Mouse (Mus musculus) stomach, postnatal 0 days (tissue): ENCODE results near the gene Tesk2. TPM values are rescaled to one million over a fixed set of nuclear protein-coding genes. Genes with fewer than 3 reads are reported as not detected.

Experiments
- ATAC-seq: fragments of 200-750 bp; cut with Nextera tagmentation; 2 replicates; pipeline ENCODE4 v1.8.0; 2017; ENCODE audit not compliant: low FRiP score, low TSS enrichment
- DNase-seq: peaks from one replicate; pipeline ENCODE4 v3.0.0-alpha.2; 2016; ENCODE audit warnings: low spot score
- H3K27ac ChIP-seq: fragments of 300-500 bp; sonication (generic); replicated peaks from 2 replicates; pipeline ENCODE4 v1.5.1; 2014; ENCODE audit warnings: mild to moderate bottlenecking, control low read depth
- H3K27me3 ChIP-seq: fragments of 300-500 bp; sonication (generic); 2 replicates; pipeline ENCODE4 v1.6.1; 2014; ENCODE audit warnings: low read length; ENCODE audit not compliant: control insufficient read depth, insufficient read depth
- H3K36me3 ChIP-seq: fragments of 300-500 bp; sonication (generic); 2 replicates; pipeline ENCODE4 v1.6.1; 2014; ENCODE audit warnings: low read length, mixed read lengths; ENCODE audit not compliant: control insufficient read depth, insufficient read depth
- H3K4me1 ChIP-seq: fragments of 300-500 bp; sonication (generic); replicated peaks from 2 replicates; pipeline ENCODE4 v1.6.1; 2014; ENCODE audit warnings: antibody characterized with exemption; ENCODE audit not compliant: control insufficient read depth, insufficient read depth
- H3K4me2 ChIP-seq: fragments of 300-500 bp; sonication (generic); replicated peaks from 2 replicates; pipeline ENCODE4 v1.6.1; 2014; ENCODE audit warnings: low read depth, mild to moderate bottlenecking, control low read depth, moderate library complexity
- H3K4me3 ChIP-seq: fragments of 300-500 bp; sonication (generic); 2 replicates; pipeline ENCODE4 v1.5.1; 2014; ENCODE audit warnings: low read depth, low read length, control low read depth
- H3K9ac ChIP-seq: fragments of 300-500 bp; sonication (generic); 2 replicates; pipeline ENCODE4 v1.6.1; 2014; ENCODE audit warnings: mild to moderate bottlenecking, low read length, control low read depth, mixed read lengths
- H3K9me3 ChIP-seq: fragments of 300-500 bp; sonication (generic); 2 replicates; pipeline ENCODE4 v1.6.1; 2016; ENCODE audit warnings: low read length; ENCODE audit not compliant: control insufficient read depth
- CTCF ChIP-seq: IDR thresholded peaks from 2 replicates; pipeline ENCODE4 v1.5.1; 2016; ENCODE audit warnings: antibody characterized with exemption, low read depth, mild to moderate bottlenecking, moderate library complexity
- EP300 ChIP-seq: optimal IDR thresholded peaks from 2 replicates; pipeline ENCODE3; 2016; ENCODE audit warnings: antibody characterized with exemption
- WGBS: fragments of 180-500 bp; shearing (Covaris S2); extraction: QIAGEN DNeasy Blood & Tissue Kit; methylation state at CpG from one replicate; pipeline ENCODE4 v1.1.7; 2014; 5-methylcytosine and 5-hydroxymethylcytosine counted together
- polyA plus RNA-seq: library from polyadenylated mRNA; unstranded; fragments of >200 nt; fragmentation: Nextera tagmentation; extraction: Ambion mirVana; gene quantifications from 2 replicates; pipeline ENCODE4 v1.2.1, GENCODE M21; 2015

The Tesk2 gene
- polyA plus RNA-seq, 1 experiment from 2014 or later = 2.3 TPM

DNA sequence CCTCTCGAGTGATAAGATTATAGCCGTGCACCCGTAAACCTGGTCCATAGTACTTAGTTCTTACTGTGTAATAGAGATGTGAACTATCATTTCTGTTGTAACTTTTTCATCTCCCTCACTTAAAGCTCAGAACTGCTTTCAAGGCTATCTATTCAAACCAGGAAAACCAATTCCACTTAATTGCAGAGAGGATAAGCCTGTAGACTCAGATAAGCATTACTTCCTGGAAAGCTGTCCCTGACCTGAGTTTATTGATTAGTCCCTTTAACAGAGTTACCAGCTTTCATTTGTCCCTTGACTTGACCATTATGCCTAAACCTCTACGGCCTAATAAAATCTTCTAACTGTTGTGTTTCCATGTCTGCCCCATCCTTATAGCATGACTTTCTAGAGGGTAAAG lies 36.8 kb upstream of the Tesk2 start:
- peaks cover 3% of the 10 kb centered on the region; the same call in 1 of the 2 replicates for H3K4me1 ChIP-seq
- no peak for DNase-seq
- ATAC-seq = no peak
- H3K9me3 ChIP-seq = no peaks in the 10 kb centered on the region
- no peaks in the 10 kb centered on the region for H3K27me3 ChIP-seq
- no peak overlapping the region for H3K4me2 ChIP-seq
- no peak for TF ChIP-seq EP300
- no peak for TF ChIP-seq CTCF
- H3K27ac ChIP-seq = no peak overlapping the region
- no peak overlapping the region for H3K4me3 ChIP-seq
- H3K9ac ChIP-seq = no peak overlapping the region
- 70% methylated on average over 4 of the region's 4 CpGs for WGBS
- H3K36me3 ChIP-seq = 0 out of 2 replicates have a peak, but pooled peaks cover 4% of the 10 kb centered on the region

DNA sequence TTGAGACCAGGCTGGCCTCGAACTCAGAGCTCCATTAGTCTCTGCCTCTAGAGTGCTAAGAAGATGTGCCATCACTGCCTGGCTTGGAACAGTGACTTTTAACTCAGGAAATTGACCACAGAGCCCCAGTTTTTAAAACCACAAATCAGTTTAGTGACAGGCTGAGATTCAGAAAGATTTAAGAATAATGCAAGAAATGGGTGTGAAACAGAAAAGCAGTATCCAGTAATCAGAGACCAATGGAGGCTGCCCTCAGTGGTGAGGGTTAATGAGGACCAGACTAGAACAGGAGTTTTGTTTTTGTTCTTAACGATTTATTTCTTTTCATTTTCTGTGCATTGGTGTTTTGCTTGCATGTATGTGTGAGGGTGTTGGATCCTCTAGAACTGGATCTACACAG lies 36.1 kb upstream of the Tesk2 start:
- Histone ChIP-seq H3K4me2 (peak overlapping the region; percentile 56; the same call in 1 of the 2 replicates), H3K36me3 (0 out of 2 replicates have a peak, but pooled peaks cover 7% of the 10 kb centered on the region), H3K9me3 (no peaks in the 10 kb centered on the region), H3K27ac (peak overlapping the region; percentile 99), H3K9ac (peak overlapping the region; percentile 85; the same call in 1 of the 2 replicates), H3K4me1 (peaks cover 3% of the 10 kb centered on the region; the same call in 1 of the 2 replicates), H3K27me3 (no peaks in the 10 kb centered on the region), H3K4me3 (no peak overlapping the region)
- 76% methylated on average over 2 of the region's 2 CpGs for WGBS
- DNase-seq = no peak
- TF ChIP-seq CTCF (no peak), EP300 (no peak)
- ATAC-seq = no peak

DNA sequence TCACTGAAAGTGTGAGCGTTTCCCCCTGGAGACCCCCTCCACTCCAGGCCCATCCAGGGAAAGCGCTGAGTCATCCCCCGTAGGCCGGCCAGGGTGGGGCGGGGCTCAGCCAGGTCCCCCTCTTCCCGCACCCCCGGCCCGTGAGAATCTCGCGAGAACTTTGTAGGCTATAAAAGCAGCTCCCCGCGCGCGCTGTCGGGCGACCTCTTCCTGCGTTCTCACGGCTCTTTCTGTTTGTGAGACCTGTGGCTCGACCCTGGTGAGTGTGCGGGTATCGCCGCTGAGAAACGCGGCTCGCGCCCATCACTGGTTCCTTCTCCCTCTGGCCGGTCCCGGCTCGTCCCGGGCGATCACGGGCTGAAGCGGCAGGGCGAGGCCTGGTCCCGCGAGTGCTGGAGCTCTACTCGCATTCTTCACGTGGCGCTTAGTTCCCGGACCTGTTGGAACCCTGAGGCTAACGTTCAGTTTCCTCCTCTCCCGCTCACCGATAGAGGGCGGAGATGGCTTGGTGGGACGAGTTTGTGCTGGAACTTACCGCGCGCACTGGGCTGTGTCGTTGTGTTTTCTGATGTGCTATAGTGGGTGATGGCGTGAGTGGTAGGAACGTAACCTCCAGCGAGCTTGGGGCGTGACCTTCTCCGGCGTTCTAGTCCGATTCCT lies 35.2 kb upstream of the Tesk2 start, which contains the start of gene Prdx1:
Gene Prdx1 (plus strand): TSS at position 143 of the 660 bp plus-strand sequence.
- peak within 1 kb of the TSS; percentile 85 for H3K9ac ChIP-seq
- TF ChIP-seq CTCF = peak; percentile 89
- peak; percentile 99 for TF ChIP-seq EP300
- peak within 1 kb of the TSS; percentile 99 for H3K27ac ChIP-seq
- H3K4me3 ChIP-seq = peak within 1 kb of the TSS; percentile 71
- ATAC-seq = peak; percentile 93
- 0 out of 2 replicates have a peak, but pooled peaks cover 7% of the 10 kb centered on the region for H3K36me3 ChIP-seq
- peaks cover 3% of the 10 kb centered on the region; the same call in 1 of the 2 replicates for H3K4me1 ChIP-seq
- H3K27me3 ChIP-seq = no peaks in the 10 kb centered on the region
- WGBS = under 1% methylated on average over 56 of the region's 56 CpGs
- H3K9me3 ChIP-seq = no peaks in the 10 kb centered on the region
- DNase-seq = peak; percentile 96
- peak within 1 kb of the TSS; percentile 56 for H3K4me2 ChIP-seq

GRCm38 (mm10) chr4:116687041-116687440 lies 33.7 kb upstream of the Tesk2 start:
- TF ChIP-seq EP300 = no peak
- no peak for TF ChIP-seq CTCF
- peaks cover 3% of the 10 kb centered on the region; the same call in 1 of the 2 replicates for H3K4me1 ChIP-seq
- H3K9ac ChIP-seq = peak overlapping the region; percentile 85; the same call in 1 of the 2 replicates
- peak overlapping the region; percentile 56 for H3K4me2 ChIP-seq
- H3K4me3 ChIP-seq = peak overlapping the region; percentile 71
- ATAC-seq = no peak
- H3K9me3 ChIP-seq = no peaks in the 10 kb centered on the region
- H3K27me3 ChIP-seq = no peaks in the 10 kb centered on the region
- whole genome bisulfite sequencing = 18% methylated on average over 1 of the region's 1 CpGs
- no peak for DNase-seq
- no peak overlapping the region for H3K27ac ChIP-seq
- H3K36me3 ChIP-seq = peaks cover 9% of the 10 kb centered on the region; the same call in 1 of the 2 replicates

- no peaks in the 10 kb centered on the region for H3K27me3 ChIP-seq
- H3K4me1 ChIP-seq = peaks cover 3% of the 10 kb centered on the region; the same call in 1 of the 2 replicates
- no peaks in the 10 kb centered on the region for H3K9me3 ChIP-seq
- 67% methylated on average over 4 of the region's 4 CpGs for WGBS
- no peak overlapping the region for H3K27ac ChIP-seq
- H3K36me3 ChIP-seq = peaks cover 20% of the 10 kb centered on the region
- ATAC-seq (no peak), DNase-seq (no peak)
- TF ChIP-seq EP300 = no peak
- no peak for TF ChIP-seq CTCF
- no peak overlapping the region for H3K4me2 ChIP-seq
- no peak overlapping the region for H3K4me3 ChIP-seq
- H3K9ac ChIP-seq = no peak overlapping the region
These were observed 31.4 kb upstream of the Tesk2 start for GRCm38 (mm10) chr4:116689309-116689876.

- H3K27me3 ChIP-seq = no peaks in the 10 kb centered on the region
- H3K9ac ChIP-seq = no peak overlapping the region
- H3K4me2 ChIP-seq = no peak overlapping the region
- H3K4me1 ChIP-seq = no peaks in the 10 kb centered on the region
- no peak for DNase-seq
- H3K9me3 ChIP-seq = no peaks in the 10 kb centered on the region
- H3K4me3 ChIP-seq = no peak overlapping the region
- 89% methylated on average over 2 of the region's 2 CpGs for WGBS
- no peak for ATAC-seq
- H3K36me3 ChIP-seq = peaks cover 30% of the 10 kb centered on the region
- no peak for TF ChIP-seq CTCF
- no peak for TF ChIP-seq EP300
- H3K27ac ChIP-seq = no peak overlapping the region
These were observed 28.6 kb upstream of the Tesk2 start for GRCm38 (mm10) chr4:116692146-116692545.
